Mouse (Mus musculus): ENCODE data around the gene Uchl5. TPM values are rescaled to one million over a fixed set of nuclear protein-coding genes. Genes with fewer than 3 reads are reported as not detected.

Uchl5 gene
- polyA plus RNA-seq, 1 experiment from 2014 or later = 59.0 TPM

DNA sequence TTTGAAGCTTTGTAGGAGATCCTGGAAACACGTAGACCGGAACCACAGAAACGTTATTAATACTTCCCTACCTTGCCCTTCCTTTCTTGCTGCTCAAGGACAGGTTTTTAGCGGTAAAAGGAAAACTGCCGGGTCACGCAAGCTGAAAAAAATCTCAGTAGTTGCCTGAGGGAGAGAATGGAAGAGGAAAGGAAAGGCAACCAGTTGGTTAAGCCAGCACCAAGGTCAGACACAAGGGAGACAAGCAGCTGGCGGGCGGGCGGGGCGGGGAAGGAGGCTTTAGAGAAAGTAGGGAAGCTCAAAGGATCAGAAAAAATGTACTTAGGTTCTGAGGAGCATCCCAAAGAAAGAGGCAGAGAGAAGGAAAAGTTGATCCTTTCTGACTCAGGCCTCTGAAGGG lies 31.2 kb upstream of the Uchl5 start:
- Histone ChIP-seq H3K9ac (no peak overlapping the region), H3K4me2 (no peak overlapping the region), H3K27ac (replicated peaks) (no peak overlapping the region), H3K27me3 (replicated peaks) (no peaks in the 10 kb centered on the region), H3K4me3 (no peak overlapping the region), H3K4me1 (0 out of 2 replicates have a peak, but pooled peaks cover under 1% of the 10 kb centered on the region), H3K36me3 (peaks cover 80% of the 10 kb centered on the region), H3K9me3 (no peaks in the 10 kb centered on the region)
- ATAC-seq (ENCODE audit: extremely low read depth, insufficient number of reproducible peaks, low FRiP score, low TSS enrichment) = no peak
- 90% methylated on average over 10 of the region's 10 CpGs for WGBS

DNA sequence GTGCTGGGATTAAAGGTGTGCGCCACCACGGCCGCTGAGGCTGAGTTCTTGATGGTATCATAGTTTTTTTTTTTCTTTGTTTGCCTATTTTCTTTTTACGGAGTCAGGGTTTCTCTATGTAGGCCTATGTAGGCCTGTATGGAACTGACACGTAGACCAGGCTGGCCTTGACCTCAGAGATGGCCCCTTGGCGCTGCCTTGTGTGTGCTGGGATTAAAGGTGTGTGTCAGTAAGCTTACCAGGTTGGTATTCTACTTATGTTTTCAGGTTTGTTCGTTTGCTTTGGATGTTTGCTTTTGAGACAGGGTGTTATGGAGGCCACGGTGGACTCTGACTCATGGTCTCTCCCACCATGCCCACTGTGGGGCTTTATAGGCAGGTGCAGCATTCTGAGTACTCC lies 14.9 kb upstream of the Uchl5 start:
- Histone ChIP-seq H3K27me3 (replicated peaks) (no peaks in the 10 kb centered on the region), H3K36me3 (peaks cover 75% of the 10 kb centered on the region)
- 93% methylated on average over 8 of the region's 8 CpGs for WGBS

DNA sequence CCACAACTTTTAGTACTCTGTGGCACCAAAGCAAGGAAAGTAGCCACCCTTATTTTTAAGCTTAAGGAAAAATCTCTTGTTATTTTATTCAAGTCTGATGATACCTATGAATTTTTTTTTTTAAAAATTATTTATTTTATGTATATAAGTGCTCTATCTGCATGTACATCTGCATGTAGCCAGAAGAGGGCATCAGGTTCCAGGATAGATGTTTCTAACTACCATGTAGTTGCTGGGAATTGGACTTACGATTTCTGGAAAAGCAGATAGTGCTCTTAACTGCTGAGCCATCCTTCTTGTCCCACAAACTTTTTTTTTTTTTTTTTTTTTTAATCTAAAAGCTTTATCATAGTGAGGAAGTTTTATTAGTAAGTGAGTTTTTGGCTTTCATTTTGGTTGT lies 12.6 kb upstream of the Uchl5 start:
- Histone ChIP-seq H3K36me3 (peaks cover 56% of the 10 kb centered on the region), H3K4me3 (no peak overlapping the region), H3K27ac (replicated peaks) (no peak overlapping the region), H3K9ac (no peak overlapping the region), H3K4me1 (no peaks in the 10 kb centered on the region), H3K27me3 (replicated peaks) (no peaks in the 10 kb centered on the region), H3K9me3 (no peaks in the 10 kb centered on the region), H3K4me2 (no peak overlapping the region)
- ATAC-seq (ENCODE audit: extremely low read depth, insufficient number of reproducible peaks, low FRiP score, low TSS enrichment) = no peak
- WGBS = 67% methylated on average over 1 of the region's 1 CpGs

More for the DNA sequence above, 14.9 kb upstream of the Uchl5 start:
- Histone ChIP-seq H3K4me3 (no peak overlapping the region), H3K4me1 (no peaks in the 10 kb centered on the region), H3K4me2 (no peak overlapping the region), H3K27ac (replicated peaks) (no peak overlapping the region), H3K9me3 (no peaks in the 10 kb centered on the region), H3K9ac (no peak overlapping the region)
- ATAC-seq (ENCODE audit: extremely low read depth, insufficient number of reproducible peaks, low FRiP score, low TSS enrichment) = no peak

DNA sequence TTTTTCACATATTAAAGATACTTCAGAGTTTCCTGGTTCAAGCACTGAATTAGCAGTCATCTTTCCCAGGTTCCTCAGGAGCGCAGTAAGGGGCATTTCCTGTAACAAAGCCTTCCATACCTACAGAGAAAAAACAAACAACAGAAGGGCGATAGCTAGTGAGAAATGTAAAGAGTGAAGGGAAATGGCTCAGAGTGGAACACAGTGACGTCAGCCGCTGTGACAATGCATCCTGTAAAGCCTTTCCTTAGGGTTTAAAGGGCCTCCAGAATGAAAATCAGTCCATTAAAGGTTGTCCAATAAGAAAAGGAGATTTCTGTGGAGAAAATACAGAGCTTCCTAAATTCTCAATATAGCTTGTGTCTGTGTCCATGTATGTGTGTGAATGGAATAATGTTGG lies 11.3 kb upstream of the Uchl5 start:
- WGBS = 75% methylated on average over 4 of the region's 4 CpGs
- peaks cover 55% of the 10 kb centered on the region for H3K36me3 ChIP-seq

DNA sequence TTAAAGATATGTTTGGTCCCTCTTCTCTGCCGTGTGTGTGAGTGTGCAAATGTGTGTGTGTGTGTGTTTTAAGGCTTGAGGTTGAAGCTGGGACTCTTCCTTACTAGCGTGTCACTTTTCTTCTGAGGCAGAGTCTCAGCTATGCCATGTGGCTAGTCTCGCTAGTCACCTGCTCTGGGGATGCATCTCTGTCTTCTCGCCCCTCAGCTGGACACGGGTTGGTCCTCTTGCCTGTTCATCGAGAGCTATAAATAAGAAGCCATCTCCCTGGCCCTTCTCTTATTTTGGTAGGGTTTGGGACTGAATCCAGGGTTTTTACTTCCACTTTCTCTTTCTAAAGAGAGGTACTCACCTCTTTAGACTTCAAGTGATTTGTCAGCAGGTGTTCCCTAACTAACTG lies 10.8 kb upstream of the Uchl5 start:
- H3K36me3 ChIP-seq = peaks cover 51% of the 10 kb centered on the region
- no peak for ATAC-seq (ENCODE audit: extremely low read depth, insufficient number of reproducible peaks, low FRiP score, low TSS enrichment)
- no peaks in the 10 kb centered on the region for H3K9me3 ChIP-seq
- H3K4me3 ChIP-seq = no peak overlapping the region
- no peak overlapping the region for H3K27ac ChIP-seq (replicated peaks)
- no peaks in the 10 kb centered on the region for H3K4me1 ChIP-seq
- WGBS = 86% methylated on average over 6 of the region's 6 CpGs
- H3K4me2 ChIP-seq = no peak overlapping the region
- no peaks in the 10 kb centered on the region for H3K27me3 ChIP-seq (replicated peaks)
- H3K9ac ChIP-seq = no peak overlapping the region

More for the DNA sequence above, 11.3 kb upstream of the Uchl5 start:
- H3K4me3 ChIP-seq = no peak overlapping the region
- H3K9ac ChIP-seq = no peak overlapping the region
- no peaks in the 10 kb centered on the region for H3K4me1 ChIP-seq
- H3K27me3 ChIP-seq (replicated peaks) = no peaks in the 10 kb centered on the region
- H3K9me3 ChIP-seq = no peaks in the 10 kb centered on the region
- H3K27ac ChIP-seq (replicated peaks) = no peak overlapping the region
- ATAC-seq (ENCODE audit: extremely low read depth, insufficient number of reproducible peaks, low FRiP score, low TSS enrichment) = no peak
- no peak overlapping the region for H3K4me2 ChIP-seq

GRCm38 (mm10) chr1:143770444-143771109 lies 6.5 kb upstream of the Uchl5 start:
- Histone ChIP-seq H3K9ac (no peak overlapping the region), H3K4me2 (no peak overlapping the region), H3K36me3 (peaks cover 29% of the 10 kb centered on the region), H3K27me3 (replicated peaks) (no peaks in the 10 kb centered on the region), H3K4me3 (no peak overlapping the region), H3K9me3 (no peaks in the 10 kb centered on the region), H3K4me1 (peaks cover 21% of the 10 kb centered on the region), H3K27ac (replicated peaks) (no peak overlapping the region)
- 81% methylated on average over 20 of the region's 20 CpGs for WGBS
- no peak for ATAC-seq (ENCODE audit: extremely low read depth, insufficient number of reproducible peaks, low FRiP score, low TSS enrichment)

DNA sequence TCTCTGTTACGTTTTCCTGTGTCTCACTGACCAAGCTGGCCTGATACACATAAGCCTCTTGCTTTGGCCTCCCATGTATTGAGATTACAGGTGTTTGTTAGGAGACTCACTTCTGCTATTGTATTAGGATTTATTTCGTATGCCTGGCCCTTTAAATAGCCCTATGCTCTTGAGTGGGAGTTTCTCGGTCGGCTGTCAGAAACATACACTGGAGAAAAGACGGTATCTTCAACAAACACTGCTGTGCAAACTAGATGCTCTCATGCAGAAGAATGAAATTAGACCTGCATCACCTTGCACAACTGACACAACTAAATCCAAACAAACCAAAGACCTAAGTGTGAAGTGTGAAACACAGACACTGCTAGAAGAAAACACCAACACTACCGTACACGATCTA lies 4.0 kb upstream of the Uchl5 start:
- peak overlapping the region; percentile 53 for H3K4me2 ChIP-seq
- 51% methylated on average over 7 of the region's 7 CpGs for whole genome bisulfite sequencing
- H3K4me1 ChIP-seq = peaks cover 26% of the 10 kb centered on the region
- H3K27ac ChIP-seq (replicated peaks) = no peak overlapping the region
- H3K4me3 ChIP-seq = peak overlapping the region; percentile 16; the same call in 1 of the 2 replicates
- no peak for ATAC-seq (ENCODE audit: extremely low read depth, insufficient number of reproducible peaks, low FRiP score, low TSS enrichment)
- H3K9me3 ChIP-seq = no peaks in the 10 kb centered on the region
- peaks cover 15% of the 10 kb centered on the region for H3K36me3 ChIP-seq
- H3K9ac ChIP-seq = peak overlapping the region; percentile 33
- H3K27me3 ChIP-seq (replicated peaks) = no peaks in the 10 kb centered on the region

DNA sequence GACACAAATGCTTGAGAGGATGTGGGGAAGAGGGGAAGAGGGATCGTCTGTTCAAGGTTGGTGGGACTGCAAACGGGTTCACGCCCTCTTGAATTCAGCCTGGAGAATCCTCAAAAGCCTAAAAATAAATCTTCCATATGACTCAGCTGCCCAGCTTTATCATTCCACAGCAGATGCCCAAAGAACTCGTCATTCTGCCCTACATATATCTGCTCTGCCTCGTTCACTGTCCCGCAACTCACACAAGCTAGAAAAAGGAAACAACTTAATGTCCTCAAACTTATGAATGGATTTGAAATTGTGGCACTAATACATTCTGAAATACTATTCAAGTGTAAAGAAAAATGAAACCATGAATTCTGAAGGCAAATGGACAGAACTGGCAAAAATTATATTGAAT lies 3.2 kb upstream of the Uchl5 start:
- Histone ChIP-seq H3K36me3 (peaks cover 13% of the 10 kb centered on the region), H3K4me3 (no peak overlapping the region), H3K27me3 (replicated peaks) (no peaks in the 10 kb centered on the region), H3K9ac (0 out of 2 replicates have a peak overlapping the region, but pooled peaks have one; percentile 42), H3K4me1 (peaks cover 34% of the 10 kb centered on the region), H3K4me2 (peak overlapping the region; percentile 53), H3K27ac (replicated peaks) (no peak overlapping the region), H3K9me3 (no peaks in the 10 kb centered on the region)
- ATAC-seq (ENCODE audit: extremely low read depth, insufficient number of reproducible peaks, low FRiP score, low TSS enrichment) = no peak
- WGBS = 25% methylated on average over 6 of the region's 6 CpGs

DNA sequence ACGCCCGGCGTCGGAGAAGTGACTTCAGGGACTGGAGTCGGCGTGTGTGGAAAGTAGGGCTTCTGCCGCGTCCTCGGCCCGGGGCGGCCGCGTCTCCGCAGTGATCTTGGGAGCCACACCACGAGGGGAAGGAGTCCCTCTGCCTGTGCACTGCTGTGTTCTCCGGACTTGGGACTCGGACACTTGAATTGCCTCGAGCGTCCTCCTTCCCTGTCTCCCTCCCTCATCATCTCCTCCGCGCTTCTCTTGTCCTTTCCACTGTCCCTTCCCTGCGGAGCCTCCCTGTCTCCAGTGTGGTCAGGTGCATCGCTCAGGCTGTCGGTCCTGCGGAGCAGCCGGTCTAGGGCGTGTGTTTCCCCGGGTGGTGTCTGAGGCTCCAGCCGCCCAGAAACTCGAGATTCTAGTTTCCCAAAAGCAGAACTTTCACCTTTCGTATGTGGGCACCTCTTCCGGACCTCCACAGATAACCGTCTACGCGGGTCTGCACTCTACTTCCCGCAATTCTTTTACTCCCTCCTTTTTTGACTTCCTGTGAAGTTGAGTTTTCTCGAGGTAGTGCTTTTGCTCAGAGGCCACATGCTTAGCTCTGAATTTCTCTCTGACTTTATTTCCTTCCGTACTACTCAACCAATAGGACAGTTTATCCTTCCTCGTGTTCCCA lies 616 bp downstream of the Uchl5 start:
- H3K36me3 ChIP-seq = peaks cover 2% of the 10 kb centered on the region; the same call in 1 of the 2 replicates
- peaks cover 35% of the 10 kb centered on the region for H3K4me1 ChIP-seq
- no peak for ATAC-seq (ENCODE audit: extremely low read depth, insufficient number of reproducible peaks, low FRiP score, low TSS enrichment)
- H3K27me3 ChIP-seq (replicated peaks) = no peaks in the 10 kb centered on the region
- H3K27ac ChIP-seq (replicated peaks) = peak overlapping the region; percentile 79
- H3K4me2 ChIP-seq = peak overlapping the region; percentile 88
- H3K9me3 ChIP-seq = no peaks in the 10 kb centered on the region
- peak overlapping the region; percentile 96 for H3K9ac ChIP-seq
- under 1% methylated on average over 39 of the region's 39 CpGs for WGBS
- H3K4me3 ChIP-seq = peak overlapping the region; percentile 96

GRCm38 (mm10) chr1:143788584-143789227 lies 11.6 kb downstream of the Uchl5 start:
- Histone ChIP-seq H3K4me3 (no peak overlapping the region), H3K4me2 (no peak overlapping the region), H3K9me3 (no peaks in the 10 kb centered on the region), H3K27me3 (replicated peaks) (no peaks in the 10 kb centered on the region), H3K4me1 (no peaks in the 10 kb centered on the region), H3K27ac (replicated peaks) (no peak overlapping the region), H3K9ac (no peak overlapping the region), H3K36me3 (peaks cover 17% of the 10 kb centered on the region)
- 73% methylated on average over 2 of the region's 2 CpGs for whole genome bisulfite sequencing
- no peak for ATAC-seq (ENCODE audit: extremely low read depth, insufficient number of reproducible peaks, low FRiP score, low TSS enrichment)

- no peak overlapping the region for H3K27ac ChIP-seq (replicated peaks)
- H3K4me1 ChIP-seq = no peaks in the 10 kb centered on the region
- H3K36me3 ChIP-seq = peaks cover 22% of the 10 kb centered on the region
- no peaks in the 10 kb centered on the region for H3K9me3 ChIP-seq
- WGBS = 28% methylated on average over 4 of the region's 4 CpGs
- no peak overlapping the region for H3K4me2 ChIP-seq
- no peak overlapping the region for H3K4me3 ChIP-seq
- no peaks in the 10 kb centered on the region for H3K27me3 ChIP-seq (replicated peaks)
- no peak overlapping the region for H3K9ac ChIP-seq
- ATAC-seq (ENCODE audit: extremely low read depth, insufficient number of reproducible peaks, low FRiP score, low TSS enrichment) = no peak
These were observed 26.5 kb downstream of the Uchl5 start for GRCm38 (mm10) chr1:143803537-143803936.
